ENCODE assay signal across 17 mouse cellular contexts in genomic region chr12:40250256-40250655, GRCm38 (mm10). TPM values are rescaled to one million over a fixed set of nuclear protein-coding genes. Genes with fewer than 3 reads are reported as not detected.
DNase-seq lines count a peak whose midpoint lies in the region; ATAC-seq and TF ChIP-seq lines count a peak whose summit lies in the region.
"Had no signal": no experiment of that assay in that cellular context is flagged by ENCODE, and none has a peak within 500 bp of the region (broad histone marks: within the 10 kb centered on the region; RNA-seq: fewer than 3 reads in every experiment).

No protein-coding gene starts in this region.

- H3K9ac ChIP-seq in lung, embryonic 15.5 days: no peak overlapping the region
- no peak overlapping the region for H3K9ac ChIP-seq in neural tube, embryonic 12.5 days
- H3K9ac ChIP-seq: limb, embryonic 13.5 days; midbrain, embryonic 13.5 days had no signal

- H3K4me1 ChIP-seq in lung, embryonic 15.5 days: peaks cover 20% of the 10 kb centered on the region
- peaks cover 2% of the 10 kb centered on the region; the same call in 1 of the 2 replicates for H3K4me1 ChIP-seq in lung, adult 2 months (ENCODE audit: control insufficient read depth, insufficient read depth, low read length)
- no peaks in the 10 kb centered on the region for H3K4me1 ChIP-seq in neural tube, embryonic 12.5 days
- H3K4me1 ChIP-seq: midbrain, embryonic 13.5 days had no signal

- intact Hi-C loops in gastrocnemius, postnatal 14 days (cut with DNase I; ENCODE audit: low total_unique reads): loop anchor here (10.0 kb wide), 1 partner anchor 445 kb away; no protein-coding TSS in a partner anchor
- intact Hi-C loops in gastrocnemius, postnatal 36 days (cut with DNase I): no loop called here
- intact Hi-C loops in heart, postnatal 14 days (cut with DNase I): loop anchor here (10.0 kb wide), 1 partner anchor 315 kb away; no protein-coding TSS in a partner anchor

- no peak overlapping the region for H3K27ac ChIP-seq in lung, embryonic 15.5 days
- no peak overlapping the region for H3K27ac ChIP-seq in neural tube, embryonic 12.5 days
- H3K27ac ChIP-seq: left cerebral cortex, adult 2 months; limb, embryonic 13.5 days; midbrain, embryonic 13.5 days; stomach, postnatal 0 days had no signal

- no peak for TF ChIP-seq CTCF in lung, adult 2 months (IDR thresholded peaks at IDR 0.05; ENCODE audit: insufficient read depth, low read length)

- peak; percentile 31 for DNase-seq in gastrocnemius, postnatal 14 days
- no peak for DNase-seq in gastrocnemius, postnatal 36 days
- DNase-seq in lung, adult 2 months: no peak
- peak; percentile 16 to 26 for DNase-seq in heart, postnatal 14 days
- no peak for DNase-seq in ovary, postnatal 14 days (ENCODE audit: low spot score)
- DNase-seq in cerebellum, adult 9-10 months: no peak
- DNase-seq: cerebellum, adult 11-12 months; kidney, adult 11 months had no signal

- no peak overlapping the region for H3K4me3 ChIP-seq in lung, embryonic 15.5 days
- H3K4me3 ChIP-seq in lung, adult 2 months (replicated peaks; ENCODE audit: extremely low read depth, low read depth, low read length): no peak overlapping the region
- H3K4me3 ChIP-seq in neural tube, embryonic 12.5 days: no peak overlapping the region
- H3K4me3 ChIP-seq: left cerebral cortex, adult 2 months; limb, embryonic 13.5 days; midbrain, embryonic 13.5 days had no signal

- peak; percentile 24; the same call in 1 of the 2 replicates for ATAC-seq in lung, embryonic 15.5 days (ENCODE audit: borderline replicate concordance, extremely low read depth, low FRiP score, low TSS enrichment)
- peak; percentile 74 for ATAC-seq in neural tube, embryonic 12.5 days (ENCODE audit: low FRiP score, low read depth)
- ATAC-seq: forebrain, embryonic 16.5 days; midbrain, embryonic 13.5 days had no signal

- H3K36me3 ChIP-seq in lung, embryonic 15.5 days: no peaks in the 10 kb centered on the region
- H3K36me3 ChIP-seq in neural tube, embryonic 12.5 days: no peaks in the 10 kb centered on the region
- H3K36me3 ChIP-seq: G1E; limb, embryonic 13.5 days; midbrain, embryonic 13.5 days had no signal

- no peaks in the 10 kb centered on the region for H3K27me3 ChIP-seq in lung, embryonic 15.5 days
- H3K27me3 ChIP-seq in neural tube, embryonic 12.5 days (replicated peaks): no peaks in the 10 kb centered on the region
- H3K27me3 ChIP-seq: limb, embryonic 13.5 days; midbrain, embryonic 13.5 days had no signal

- TF ChIP-seq POLR2A in lung, adult 2 months (IDR thresholded peaks at IDR 0.05; ENCODE audit: borderline replicate concordance, extremely low read depth, low read depth, low read length): no peak

- no peaks in the 10 kb centered on the region for H3K9me3 ChIP-seq in lung, embryonic 15.5 days
- H3K9me3 ChIP-seq in neural tube, embryonic 12.5 days: no peaks in the 10 kb centered on the region
- H3K9me3 ChIP-seq: G1E; limb, embryonic 13.5 days; midbrain, embryonic 13.5 days had no signal

- H3K4me2 ChIP-seq in lung, embryonic 15.5 days: no peak overlapping the region
- no peak overlapping the region for H3K4me2 ChIP-seq in neural tube, embryonic 12.5 days (replicated peaks)
- H3K4me2 ChIP-seq: limb, embryonic 13.5 days; midbrain, embryonic 13.5 days had no signal

RNA-seq across cellular contexts. Expression of gene Ifrd1, which starts 2.0 kb away (rescaled TPM):
- 10 to 100 TPM; 72.9 to 81.2 TPM for total RNA-seq in gastrocnemius, postnatal 14 days (2021)
- 100 to 1,000 TPM in 1 of 2 experiments, 10 to 100 TPM in 1; 91.4 to 119 TPM for total RNA-seq in gastrocnemius, postnatal 36 days (2021)
- 116 and 127 TPM in 2 replicates for polyA plus RNA-seq in lung, embryonic 15.5 days (2015; fragmentation: Nextera tagmentation; extraction: Ambion mirVana)
- polyA plus RNA-seq in lung, adult 2 months (2012; rRNA removed): 25.9 and 36.2 TPM in 2 replicates
- 100 to 1,000 TPM in 1 of 2 experiments, 10 to 100 TPM in 1; 99.6 to 111 TPM for total RNA-seq in heart, postnatal 14 days (2021)
- polyA plus RNA-seq in neural tube, embryonic 12.5 days (2016; fragmentation: Nextera tagmentation; extraction: Ambion mirVana): 159 and 186 TPM in 2 replicates

RNA-seq across cellular contexts. Expression of gene Lsmem1, which starts 51.0 kb away (rescaled TPM):
- 10 to 100 TPM; 36.3 to 50.2 TPM for total RNA-seq in gastrocnemius, postnatal 14 days (2021)
- 10 to 100 TPM; 49.2 to 57.7 TPM for total RNA-seq in gastrocnemius, postnatal 36 days (2021)
- polyA plus RNA-seq in lung, embryonic 15.5 days (2015; fragmentation: Nextera tagmentation; extraction: Ambion mirVana): 0.38 and 0.50 TPM in 2 replicates
- 0.18 and 0.53 TPM in 2 replicates for polyA plus RNA-seq in lung, adult 2 months (2012; rRNA removed)
- 10 to 100 TPM; 21.6 to 24.4 TPM for total RNA-seq in heart, postnatal 14 days (2021)
- 0.09 and 0.15 TPM in 2 replicates for polyA plus RNA-seq in neural tube, embryonic 12.5 days (2016; fragmentation: Nextera tagmentation; extraction: Ambion mirVana)
- total RNA-seq: granulocyte monocyte progenitor cell, adult 5-6 weeks had no signal
- polyA plus RNA-seq: forebrain, embryonic 16.5 days; G1E; midbrain, embryonic 13.5 days; stomach, postnatal 0 days had no signal

Comparison
In these comparisons a context has a peak if more than half of its experiments do, and no peak if none do; other contexts are left out.
1. DNase-seq: peak in gastrocnemius, postnatal 14 days (single experiment) and heart, postnatal 14 days (2 of 2); none in gastrocnemius, postnatal 36 days (0 of 2), lung, adult 2 months (single experiment), ovary, postnatal 14 days (single experiment) and cerebellum, adult 9-10 months (single experiment).